Mouse (Mus musculus) heart, embryonic 14.5 days (tissue): ENCODE measurements around the gene Bmpr1a. TPM values are rescaled to one million over a fixed set of nuclear protein-coding genes. Genes with fewer than 3 reads are reported as not detected.

Experiments used
- ATAC-seq: fragments of 200-750 bp; cut with Nextera tagmentation; 2 replicates; pipeline ENCODE4 v1.8.0; 2017; ENCODE audit warnings: low read depth, moderate TSS enrichment; ENCODE audit not compliant: insufficient number of reproducible peaks, insufficient read depth, low FRiP score
- H3K27ac ChIP-seq, 2 experiments: fragments of 200-500 bp in 1 of 2; fragments of 300-500 bp in 1 of 2; sonication (generic) in 1 of 2; replicated peaks in 1 of 2; 2 replicates each; pipeline ENCODE4 v1.5.1; 2012 to 2014; ENCODE audit warnings: low read depth in 2 of 2, low read length in 2 of 2, control low read depth in 1 of 2, mild to moderate bottlenecking in 1 of 2, mixed read lengths in 1 of 2; ENCODE audit not compliant: control insufficient read depth in 1 of 2, insufficient read depth in 1 of 2
- H3K27me3 ChIP-seq: fragments of 300-500 bp; sonication (generic); 2 replicates; pipeline ENCODE4 v1.6.1; 2014; ENCODE audit warnings: mild to moderate bottlenecking, low read length, control low read depth; ENCODE audit not compliant: control insufficient read depth, insufficient read depth
- H3K36me3 ChIP-seq: fragments of 300-500 bp; sonication (generic); 2 replicates; pipeline ENCODE4 v1.6.1; 2014; ENCODE audit warnings: mild to moderate bottlenecking, control low read depth, low read length, mixed read lengths; ENCODE audit not compliant: control insufficient read depth, insufficient read depth
- H3K4me1 ChIP-seq, 2 experiments: fragments of 200-500 bp in 1 of 2; fragments of 300-500 bp in 1 of 2; sonication (generic) in 1 of 2; 2 replicates each; pipeline ENCODE4 v1.6.1; 2012 to 2014; ENCODE audit warnings: low read length in 2 of 2, control low read depth in 1 of 2, mixed read lengths in 1 of 2; ENCODE audit not compliant: control insufficient read depth in 2 of 2, insufficient read depth in 2 of 2
- H3K4me2 ChIP-seq: fragments of 300-500 bp; sonication (generic); 2 replicates; pipeline ENCODE4 v1.6.1; 2014; ENCODE audit warnings: mild to moderate bottlenecking, low read length
- H3K4me3 ChIP-seq, 2 experiments: fragments of 200-500 bp in 1 of 2; fragments of 300-500 bp in 1 of 2; sonication (generic) in 1 of 2; 2 replicates each; pipeline ENCODE4 v1.5.1; 2012 to 2014; ENCODE audit warnings: low read length in 2 of 2, mild to moderate bottlenecking in 2 of 2, control low read depth in 1 of 2, low read depth in 1 of 2, moderate library complexity in 1 of 2; ENCODE audit not compliant: control insufficient read depth in 1 of 2, insufficient read depth in 1 of 2
- H3K9ac ChIP-seq: fragments of 300-500 bp; sonication (generic); 2 replicates; pipeline ENCODE4 v1.6.1; 2014; ENCODE audit warnings: mild to moderate bottlenecking, low read length
- H3K9me3 ChIP-seq: fragments of 300-500 bp; sonication (generic); 2 replicates; pipeline ENCODE4 v1.6.1; 2016; ENCODE audit warnings: low read length, control low read depth; ENCODE audit not compliant: control insufficient read depth
- WGBS: fragments of 180-500 bp; shearing (Covaris S2); extraction: QIAGEN DNeasy Blood & Tissue Kit; methylation state at CpG from one replicate; pipeline ENCODE4 v1.1.7; 2014; 5-methylcytosine and 5-hydroxymethylcytosine counted together
- polyA plus RNA-seq: library from polyadenylated mRNA; unstranded; fragments of >200 nt; fragmentation: Nextera tagmentation; extraction: Ambion mirVana; gene quantifications from 2 replicates; pipeline ENCODE4 v1.2.1, GENCODE M21; 2014

Gene Bmpr1a
- 44.2 and 49.0 TPM in 2 replicates for polyA plus RNA-seq

DNA sequence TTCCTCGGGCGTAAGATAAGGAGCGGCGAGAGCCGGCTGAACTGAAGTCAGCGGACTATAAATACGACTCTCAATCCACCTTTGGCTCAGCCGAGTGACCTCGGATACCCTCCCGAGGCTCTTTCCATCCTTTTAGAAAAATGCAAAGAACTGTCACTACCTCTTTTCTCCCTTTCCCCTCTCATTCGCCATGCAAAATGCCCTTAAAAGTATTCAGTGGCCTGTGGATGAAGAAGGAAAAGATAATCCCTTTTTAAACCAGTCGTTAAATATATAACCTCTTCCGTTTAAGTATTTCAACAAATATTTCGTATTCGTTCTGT, at the start of gene Bmpr1a:
Bmpr1a (minus strand) TSS at position 17 of the 323 bp plus-strand sequence.
- Histone ChIP-seq H3K36me3 (no peaks in the 10 kb centered on the region), H3K4me3 (peak within 1 kb of the TSS; percentile 80 to 95), H3K9ac (peak within 1 kb of the TSS; percentile 100), H3K9me3 (no peaks in the 10 kb centered on the region), H3K27ac (peak within 1 kb of the TSS; percentile 97 to 100), H3K4me1 (peaks cover 22 to 55% of the 10 kb centered on the region in 2 experiments), H3K27me3 (peaks cover 8% of the 10 kb centered on the region; the same call in 1 of the 2 replicates), H3K4me2 (peak within 1 kb of the TSS; percentile 82)
- peak; percentile 81 for ATAC-seq
- 11% methylated on average over 15 of the region's 15 CpGs for WGBS

DNA sequence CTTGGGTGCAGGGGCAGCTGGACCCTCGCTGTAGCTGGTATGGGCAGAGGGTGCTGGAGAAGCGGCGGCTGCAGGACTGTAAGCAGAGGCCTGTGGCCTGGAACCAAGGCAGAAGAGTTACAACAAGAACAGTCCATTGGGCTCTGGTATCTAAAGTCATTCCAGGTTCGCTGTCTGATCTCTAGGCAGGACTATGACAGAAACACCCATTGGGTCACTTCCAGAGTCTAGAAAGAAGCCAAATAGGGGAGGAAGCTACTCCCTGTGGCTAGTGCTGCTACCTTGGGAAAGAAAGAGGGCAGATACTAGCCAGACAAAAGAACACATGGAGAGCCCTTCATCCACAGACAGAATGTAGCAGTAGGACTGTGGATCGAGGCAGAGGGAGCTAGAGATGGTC, 49.1 kb upstream of the Bmpr1a start:
- Histone ChIP-seq H3K27me3 (no peaks in the 10 kb centered on the region), H3K9me3 (no peaks in the 10 kb centered on the region), H3K4me1 (peaks cover 19 to 45% of the 10 kb centered on the region in 2 experiments), H3K36me3 (peaks cover 91% of the 10 kb centered on the region), H3K4me3 (no peak overlapping the region), H3K4me2 (no peak overlapping the region), H3K9ac (no peak overlapping the region), H3K27ac (no peak overlapping the region)
- no peak for ATAC-seq
- 86% methylated on average over 5 of the region's 5 CpGs for WGBS

DNA sequence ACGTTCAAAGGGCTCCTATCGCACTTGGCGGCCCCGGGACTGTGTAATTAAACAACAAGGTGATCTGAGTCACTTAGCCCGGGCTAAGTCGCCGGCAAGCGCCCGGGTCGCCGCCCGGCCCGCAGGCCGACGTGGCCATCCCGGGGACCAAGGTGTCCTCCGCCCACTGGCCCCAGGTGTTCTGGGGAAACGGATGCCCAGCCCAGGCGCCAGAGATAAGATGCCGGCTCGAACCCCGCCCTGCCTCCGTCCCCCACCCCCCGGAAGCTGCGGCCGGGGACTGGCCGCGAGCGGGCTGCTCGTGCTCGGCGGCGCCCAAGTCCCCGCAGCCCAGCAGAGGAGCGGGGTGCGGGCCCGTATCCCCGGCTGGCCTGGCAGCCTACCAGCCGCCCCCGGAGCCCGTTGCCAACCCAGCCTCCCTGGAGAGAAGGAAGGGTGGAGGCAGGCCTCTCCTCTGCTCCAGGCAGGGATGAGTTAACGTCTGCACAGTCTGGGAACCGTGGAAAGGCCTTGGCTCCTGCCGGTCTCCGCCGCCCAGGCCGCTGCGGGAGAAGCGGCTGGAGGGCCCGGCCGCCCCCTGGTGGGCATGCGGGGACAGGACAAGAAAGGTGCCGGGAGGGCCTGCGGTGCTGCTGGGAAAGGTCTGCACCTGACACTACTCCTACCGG, 46.0 kb upstream of the Bmpr1a start:
- Histone ChIP-seq H3K27me3 (peaks cover 4% of the 10 kb centered on the region; the same call in 1 of the 2 replicates), H3K27ac (peak overlapping the region; percentile 63 to 82), H3K36me3 (peaks cover 85% of the 10 kb centered on the region), H3K9me3 (no peaks in the 10 kb centered on the region), H3K4me1 (peaks cover 29 to 56% of the 10 kb centered on the region in 2 experiments), H3K4me3 (peak overlapping the region; percentile 55 to 64), H3K4me2 (peak overlapping the region; percentile 79), H3K9ac (peak overlapping the region; percentile 80)
- WGBS = under 1% methylated on average over 55 of the region's 55 CpGs
- ATAC-seq = peak; percentile 78

DNA sequence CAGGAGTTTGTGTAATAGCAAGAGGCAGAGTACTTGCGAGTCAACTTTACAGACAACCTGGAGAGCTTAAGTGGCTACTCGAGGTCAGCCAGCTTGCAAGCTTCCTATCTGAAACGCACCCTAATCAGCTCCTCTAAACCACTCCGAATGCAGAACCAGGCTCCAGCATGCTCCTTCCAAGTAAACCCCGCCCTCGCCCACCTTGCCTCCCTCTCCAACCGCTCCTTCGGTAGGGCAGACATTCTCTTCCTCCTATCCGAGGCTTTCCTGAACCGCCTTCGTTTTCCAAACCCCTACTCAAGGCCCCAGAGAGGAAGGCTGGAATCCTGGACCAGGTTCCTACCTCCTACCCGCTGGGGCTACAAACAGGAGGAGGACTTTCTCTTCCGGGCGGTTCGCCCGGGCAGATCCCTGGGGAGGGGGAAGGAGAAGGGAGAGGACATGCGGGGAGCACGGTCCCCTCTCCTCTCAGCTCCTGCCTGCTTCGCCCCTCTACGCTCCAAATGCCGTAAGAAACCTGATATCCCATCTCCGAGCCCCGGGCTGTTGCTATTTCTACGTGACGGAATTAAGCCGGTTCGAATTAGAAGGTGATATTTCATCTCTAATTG, 45.4 kb upstream of the Bmpr1a start:
- WGBS = 4% methylated on average over 27 of the region's 27 CpGs
- Histone ChIP-seq H3K9ac (peak overlapping the region; percentile 80), H3K4me3 (peak overlapping the region; percentile 55 to 64), H3K27me3 (peaks cover 4% of the 10 kb centered on the region; the same call in 1 of the 2 replicates), H3K9me3 (no peaks in the 10 kb centered on the region), H3K27ac (peak overlapping the region; percentile 63 to 82), H3K4me2 (peak overlapping the region; percentile 79), H3K4me1 (peaks cover 32 to 61% of the 10 kb centered on the region in 2 experiments), H3K36me3 (peaks cover 85% of the 10 kb centered on the region)
- ATAC-seq = no peak

DNA sequence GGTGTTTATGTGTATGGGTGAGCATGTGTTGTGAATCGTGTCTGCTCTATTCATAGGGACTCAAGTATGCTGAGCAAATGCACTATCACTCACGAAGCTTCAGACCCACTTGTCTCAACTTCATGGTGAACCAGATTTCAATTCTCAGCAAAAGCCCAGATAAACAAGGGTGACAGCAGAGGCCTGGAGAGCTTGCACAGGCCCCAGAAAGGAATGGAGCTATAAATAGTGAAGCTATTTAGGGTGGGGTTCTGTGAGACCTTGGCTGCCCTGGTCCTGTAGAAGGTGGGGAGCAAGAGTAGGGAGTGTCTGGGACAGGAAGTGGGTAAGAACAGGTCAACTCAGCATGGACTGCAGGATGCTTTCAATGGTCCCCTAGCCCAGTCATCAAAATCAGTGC, 41.4 kb upstream of the Bmpr1a start:
- WGBS = 36% methylated on average over 2 of the region's 2 CpGs
- peak; percentile 48; the same call in 1 of the 2 replicates for ATAC-seq
- Histone ChIP-seq H3K4me3 (no peak overlapping the region), H3K9ac (peak overlapping the region; percentile 58), H3K27me3 (peaks cover 4% of the 10 kb centered on the region; the same call in 1 of the 2 replicates), H3K4me2 (peak overlapping the region; percentile 44), H3K27ac (peak overlapping the region; percentile 75 to 95), H3K4me1 (peaks cover 32 to 57% of the 10 kb centered on the region in 2 experiments), H3K36me3 (peaks cover 85% of the 10 kb centered on the region), H3K9me3 (no peaks in the 10 kb centered on the region)

DNA sequence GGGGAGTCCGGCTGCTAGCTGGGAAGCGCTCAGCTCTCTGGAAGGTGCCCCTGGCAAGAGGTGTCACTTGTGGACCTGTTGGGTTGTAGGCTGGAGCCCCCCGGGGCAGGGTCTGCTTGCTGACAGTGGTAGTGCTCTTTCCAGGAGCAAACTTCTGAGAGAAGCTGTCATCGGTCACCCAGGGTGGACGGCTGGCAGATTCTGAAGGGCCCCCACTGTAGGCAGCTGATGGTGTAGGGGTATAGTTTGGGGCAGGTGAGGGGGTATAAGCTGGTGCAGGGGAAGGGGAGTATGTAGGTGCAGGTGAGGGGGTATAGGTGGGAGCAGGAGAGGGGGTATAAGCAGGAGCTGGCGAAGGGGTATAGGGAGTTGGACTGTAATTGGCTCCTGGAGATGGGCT, 40.9 kb upstream of the Bmpr1a start:
- ATAC-seq = no peak
- Histone ChIP-seq H3K4me3 (no peak overlapping the region), H3K4me1 (peaks cover 31 to 52% of the 10 kb centered on the region in 2 experiments), H3K27me3 (peaks cover 4% of the 10 kb centered on the region; the same call in 1 of the 2 replicates), H3K9me3 (no peaks in the 10 kb centered on the region), H3K27ac (peak overlapping the region; percentile 75 to 95), H3K36me3 (peaks cover 86% of the 10 kb centered on the region), H3K9ac (peak overlapping the region; percentile 58), H3K4me2 (peak overlapping the region; percentile 44)
- WGBS = 35% methylated on average over 6 of the region's 6 CpGs

DNA sequence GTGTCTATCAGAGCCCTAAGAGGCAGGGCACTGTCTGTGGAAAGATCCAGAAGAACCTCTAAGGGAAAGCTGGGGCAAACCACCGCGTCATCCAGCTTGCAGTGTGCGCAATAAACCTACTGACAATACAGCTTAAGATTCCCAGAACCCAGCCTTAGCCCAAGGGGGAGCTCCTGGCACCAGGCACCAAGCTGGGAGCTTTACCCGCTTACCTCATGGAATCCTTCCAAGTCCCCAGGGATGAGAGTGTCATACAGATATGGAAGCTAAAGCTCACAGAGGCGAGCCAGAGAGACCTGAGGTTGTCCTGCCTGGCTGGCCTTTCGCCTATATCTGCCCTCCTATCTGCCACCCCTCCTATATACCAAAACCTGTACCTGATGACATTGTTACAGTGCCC, 40.5 kb upstream of the Bmpr1a start:
- no peak for ATAC-seq
- Histone ChIP-seq H3K4me1 (peaks cover 27 to 48% of the 10 kb centered on the region in 2 experiments), H3K4me2 (peak overlapping the region; percentile 44; the same call in 1 of the 2 replicates), H3K9ac (peak overlapping the region; percentile 58), H3K27me3 (peaks cover 4% of the 10 kb centered on the region; the same call in 1 of the 2 replicates), H3K27ac (peak overlapping the region; percentile 75 to 95), H3K36me3 (peaks cover 86% of the 10 kb centered on the region), H3K9me3 (no peaks in the 10 kb centered on the region), H3K4me3 (no peak overlapping the region)
- WGBS = 46% methylated on average over 6 of the region's 6 CpGs
